Mouse (Mus musculus) kidney, adult 9 months (tissue): ENCODE data around the gene Gen1.
A peak's percentile ranks its signal among the peaks of the same experiment; 100 is the strongest.

Source experiments
- DNase-seq: peaks from one replicate; pipeline ENCODE4 v3.0.0; 2022

The Gen1 gene

GRCm38 (mm10) chr12:11223090-11223489, 42.5 kb downstream of the Gen1 start:
- no peak for DNase-seq

- no peak for DNase-seq
These were observed 43.0 kb downstream of the Gen1 start for GRCm38 (mm10) chr12:11222566-11222965.

- DNase-seq: no peak
These were observed 43.9 kb downstream of the Gen1 start for GRCm38 (mm10) chr12:11221524-11222330.

- DNase-seq: no peak
These were observed 47.8 kb downstream of the Gen1 start for GRCm38 (mm10) chr12:11217726-11218250.

GRCm38 (mm10) chr12:11216454-11216853, 49.1 kb downstream of the Gen1 start:
- DNase-seq: no peak

GRCm38 (mm10) chr12:11215555-11215954, 50.0 kb downstream of the Gen1 start:
- DNase-seq: no peak

GRCm38 (mm10) chr12:11214776-11215175, 50.8 kb downstream of the Gen1 start:
- DNase-seq: no peak

- DNase-seq: no peak
These were observed 52.7 kb downstream of the Gen1 start for GRCm38 (mm10) chr12:11212881-11213280.

- no peak for DNase-seq
These were observed 55.2 kb downstream of the Gen1 start for GRCm38 (mm10) chr12:11210361-11210760.

- DNase-seq: no peak
These were observed 56.0 kb downstream of the Gen1 start for GRCm38 (mm10) chr12:11209636-11210035.

- no peak for DNase-seq
These were observed 56.7 kb downstream of the Gen1 start, which contains the start of gene Msgn1 for GRCm38 (mm10) chr12:11208872-11209271. TSS of gene Msgn1 (minus strand) at chr12:11208972.

GRCm38 (mm10) chr12:11206321-11206720, 59.3 kb downstream of the Gen1 start:
- no peak for DNase-seq

GRCm38 (mm10) chr12:11203694-11204665, 61.6 kb downstream of the Gen1 start:
- DNase-seq: peak; percentile 41

- no peak for DNase-seq
These were observed 63.1 kb downstream of the Gen1 start for GRCm38 (mm10) chr12:11202476-11202875.

GRCm38 (mm10) chr12:11200711-11201110, 64.9 kb downstream of the Gen1 start:
- DNase-seq: no peak

GRCm38 (mm10) chr12:11198551-11198950, 67.0 kb downstream of the Gen1 start:
- no peak for DNase-seq

- DNase-seq: no peak
These were observed 67.6 kb downstream of the Gen1 start for GRCm38 (mm10) chr12:11198026-11198425.

GRCm38 (mm10) chr12:11196830-11197229, 68.8 kb downstream of the Gen1 start:
- no peak for DNase-seq

GRCm38 (mm10) chr12:11196142-11196597, 69.4 kb downstream of the Gen1 start:
- DNase-seq: peak; percentile 77

- DNase-seq: no peak
These were observed 70.6 kb downstream of the Gen1 start for GRCm38 (mm10) chr12:11195031-11195430.
